Mouse (Mus musculus) layer of hippocampus, postnatal 25 days (tissue): Measurements from ENCODE around the gene Hes7. TPM values are rescaled to one million over a fixed set of nuclear protein-coding genes. Genes with fewer than 3 reads are reported as not detected.
A peak's percentile ranks its signal among the peaks of the same experiment; 100 is the strongest.

Experiments
- DNase-seq, 2 experiments: peaks; one replicate each; pipeline ENCODE4 v3.0.0; 2022; ENCODE audit warnings: mixed read lengths in 2 of 2, low spot score in 1 of 2; ENCODE audit errors: extremely low spot score in 1 of 2
- total RNA-seq, 2 experiments: library from RNA; stranded (reverse); gene quantifications; 2 replicates each; pipeline ENCODE4 v1.2.3; 2021

The Hes7 gene
- total RNA-seq, 2 experiments from 2014 or later, result 0.80 to 0.96 TPM

DNA sequence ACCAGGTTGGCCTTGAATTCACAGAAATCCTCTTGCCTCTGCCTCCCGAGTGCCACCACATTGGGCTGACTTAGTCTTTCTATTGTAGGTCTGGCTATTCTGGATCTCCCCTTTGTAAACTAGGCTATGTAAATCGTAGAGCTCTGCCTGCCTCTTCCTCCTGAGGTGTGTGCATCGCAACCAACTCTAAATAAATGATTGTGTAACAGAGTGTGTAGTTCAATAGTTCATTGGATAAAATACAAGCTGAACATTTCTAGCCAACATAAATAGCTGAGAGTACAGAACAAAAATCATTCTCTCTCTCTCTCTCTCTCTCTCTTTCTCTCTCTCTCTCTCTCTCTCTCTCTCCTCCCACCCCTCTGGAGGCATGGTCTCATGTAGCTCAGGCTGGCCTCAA, 5.6 kb upstream of the Hes7 start:
- no peak for DNase-seq

- DNase-seq, result no peak
Observed at GRCm38 (mm10) chr11:69116843-69117242, 3.4 kb upstream of the Hes7 start.

DNA sequence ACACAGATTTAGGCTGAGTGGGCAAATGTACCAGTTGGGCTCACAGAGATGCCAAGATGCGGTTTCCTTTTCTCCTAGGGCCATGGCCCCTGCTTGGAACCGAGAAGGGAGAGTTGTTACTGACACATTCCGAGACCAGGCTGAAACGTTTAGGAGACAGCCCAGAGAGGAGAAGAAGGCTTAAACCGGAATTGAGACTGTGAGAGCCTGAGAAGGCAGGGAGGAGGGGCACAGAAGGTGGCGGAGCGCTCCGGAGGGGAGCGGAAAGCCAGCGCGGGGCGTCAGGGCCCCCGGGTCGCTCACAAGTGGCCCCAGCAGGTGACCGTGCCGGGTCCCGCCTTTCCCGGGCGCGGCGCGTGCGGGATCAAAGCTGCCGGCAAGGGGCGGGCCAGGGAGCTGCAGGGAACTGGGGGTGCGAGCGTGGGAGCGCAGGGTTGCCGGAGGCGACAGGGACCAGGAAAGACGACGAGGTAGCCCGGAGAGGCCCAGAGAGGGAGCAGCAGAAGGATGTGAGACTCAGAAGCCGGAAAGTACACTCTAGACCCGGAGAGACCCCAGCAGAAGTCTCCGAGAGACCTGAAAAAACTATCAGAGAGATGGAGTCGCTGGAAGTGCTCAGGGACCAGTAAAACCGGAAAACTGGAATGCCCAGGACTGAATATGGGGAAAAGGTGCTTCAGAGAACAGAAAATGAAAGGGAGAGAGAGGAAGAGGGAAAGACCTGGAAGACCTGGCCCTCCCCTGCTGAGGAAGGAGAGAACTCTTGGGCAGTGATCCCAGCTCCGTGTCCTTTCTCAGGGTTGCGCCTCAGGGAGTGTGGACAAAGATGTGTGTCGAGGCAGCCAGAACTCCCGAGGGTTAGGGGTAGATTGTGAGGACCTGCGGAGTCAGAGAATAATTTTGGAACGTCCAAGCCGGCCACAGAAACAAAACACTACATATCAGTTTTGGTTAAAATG, 2.2 kb upstream of the Hes7 start:
- peak in 1 of 2 experiments; percentile 48 for DNase-seq

DNA sequence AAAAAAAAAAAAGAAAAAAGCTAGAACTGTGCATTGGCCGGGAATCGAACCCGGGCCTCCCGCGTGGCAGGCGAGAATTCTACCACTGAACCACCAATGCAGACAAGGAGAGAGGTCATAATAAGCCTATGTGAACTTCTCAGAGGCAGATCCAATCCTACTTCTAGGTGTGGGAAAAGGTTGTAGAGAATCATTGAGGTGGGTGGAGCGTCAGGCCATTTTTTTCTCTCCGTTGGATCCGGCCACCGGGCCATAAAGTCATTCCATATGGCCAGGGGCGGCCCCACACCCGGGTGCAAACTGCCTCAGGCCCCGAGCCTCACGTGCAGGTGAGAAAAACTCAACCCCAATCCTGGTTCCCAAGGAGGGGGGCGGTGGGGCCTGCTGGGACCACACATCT, 1.4 kb upstream of the Hes7 start:
- DNase-seq, result peak; percentile 85 to 96

- no peak for DNase-seq
Observed at GRCm38 (mm10) chr11:69119446-69120155, 603 bp upstream of the Hes7 start.

- DNase-seq, result no peak
Observed at GRCm38 (mm10) chr11:69121001-69121740, 967 bp downstream of the Hes7 start.

DNA sequence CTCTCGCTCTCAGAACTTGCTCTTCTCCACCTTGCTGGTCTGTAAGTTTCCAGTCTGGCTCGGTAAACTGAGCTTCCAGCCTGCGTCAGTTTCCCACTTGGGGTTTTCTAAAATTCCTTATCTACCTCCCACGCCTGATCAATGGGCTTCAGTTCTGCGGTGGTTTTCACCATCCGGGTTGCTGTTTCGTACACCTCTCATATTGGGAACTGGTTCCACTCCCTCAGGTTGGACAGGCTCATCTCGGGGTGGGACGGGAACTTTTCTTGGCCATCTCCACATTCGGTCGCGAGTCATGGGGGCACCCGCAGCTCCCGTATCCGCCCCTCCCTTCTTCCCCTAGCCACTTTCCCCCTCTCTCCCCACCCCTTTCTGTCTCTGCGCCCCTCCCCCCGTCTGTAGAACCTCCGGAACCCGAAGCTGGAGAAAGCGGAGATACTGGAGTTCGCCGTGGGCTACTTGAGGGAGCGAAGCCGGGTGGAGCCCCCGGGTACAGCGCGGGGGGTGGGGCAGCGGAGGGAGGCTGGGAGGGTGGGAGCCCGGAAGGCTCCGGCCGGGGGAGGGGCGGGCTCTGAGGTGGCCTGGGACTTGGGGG, 1.6 kb downstream of the Hes7 start:
- DNase-seq, result peak in 1 of 2 experiments; percentile 52

- peak; percentile 78 to 89 for DNase-seq
Observed at GRCm38 (mm10) chr11:69122336-69122951, 2.2 kb downstream of the Hes7 start, which contains the start of gene 9130213A22Rik. TSS of gene 9130213A22Rik (minus strand) at chr11:69122589.

- peak; percentile 93 to 95 for DNase-seq
Observed at GRCm38 (mm10) chr11:69123056-69123692, 3.0 kb downstream of the Hes7 start.

DNA sequence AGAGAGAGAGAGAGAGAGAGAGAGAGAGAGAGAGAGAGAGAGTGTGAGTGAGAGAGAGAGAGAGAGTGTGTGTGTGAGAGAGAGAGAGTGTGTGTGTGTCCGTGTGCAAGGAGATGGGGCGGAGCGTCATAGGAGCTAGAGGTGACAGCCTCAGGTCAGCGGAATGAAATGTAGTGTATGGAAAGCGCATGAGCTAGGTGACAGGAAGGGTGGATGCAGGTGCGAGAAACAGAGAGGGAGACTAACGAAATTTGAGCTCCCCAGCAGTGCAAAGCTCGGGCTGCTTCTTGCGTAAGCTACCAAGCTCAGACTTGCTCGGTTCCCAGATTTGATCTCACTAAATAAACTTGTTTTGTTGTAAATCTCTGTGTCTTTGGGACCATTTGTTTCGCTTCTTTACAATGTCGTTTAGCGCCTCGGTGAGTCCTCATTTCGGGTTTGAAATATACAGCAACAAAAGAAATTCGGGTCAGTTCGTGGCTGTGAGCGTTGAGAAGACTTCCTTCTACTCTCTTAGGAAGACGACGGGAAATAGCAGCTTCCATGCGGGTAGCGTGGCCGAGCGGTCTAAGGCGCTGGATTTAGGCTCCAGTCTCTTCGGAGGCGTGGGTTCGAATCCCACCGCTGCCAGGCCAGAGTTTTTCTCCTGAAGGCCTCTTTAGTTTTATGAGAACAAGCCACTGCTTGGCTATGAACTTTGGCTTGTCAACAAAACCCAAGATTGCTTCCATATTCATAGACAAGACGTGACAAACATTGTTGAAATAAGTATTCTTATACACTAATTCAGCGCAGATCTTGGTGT, 3.7 kb downstream of the Hes7 start:
- DNase-seq, result peak; percentile 95 to 97

GRCm38 (mm10) chr11:69124498-69124847, 4.3 kb downstream of the Hes7 start:
- peak in 1 of 2 experiments; percentile 74 for DNase-seq

GRCm38 (mm10) chr11:69125041-69125851, 5.0 kb downstream of the Hes7 start:
- DNase-seq, result peak; percentile 70 to 79

DNA sequence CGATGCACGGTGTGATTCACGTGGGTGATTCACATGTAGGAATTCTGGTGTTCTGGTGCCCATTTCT, 5.5 kb downstream of the Hes7 start, which contains the start of gene Aloxe3:
Aloxe3 (plus strand) TSS at position 45 of the 67 bp plus-strand sequence.
- DNase-seq, result no peak

- no peak for DNase-seq
Observed at GRCm38 (mm10) chr11:69125919-69126705, 5.9 kb downstream of the Hes7 start.

- DNase-seq, result no peak
Observed at GRCm38 (mm10) chr11:69126706-69127095, 6.5 kb downstream of the Hes7 start.

DNA sequence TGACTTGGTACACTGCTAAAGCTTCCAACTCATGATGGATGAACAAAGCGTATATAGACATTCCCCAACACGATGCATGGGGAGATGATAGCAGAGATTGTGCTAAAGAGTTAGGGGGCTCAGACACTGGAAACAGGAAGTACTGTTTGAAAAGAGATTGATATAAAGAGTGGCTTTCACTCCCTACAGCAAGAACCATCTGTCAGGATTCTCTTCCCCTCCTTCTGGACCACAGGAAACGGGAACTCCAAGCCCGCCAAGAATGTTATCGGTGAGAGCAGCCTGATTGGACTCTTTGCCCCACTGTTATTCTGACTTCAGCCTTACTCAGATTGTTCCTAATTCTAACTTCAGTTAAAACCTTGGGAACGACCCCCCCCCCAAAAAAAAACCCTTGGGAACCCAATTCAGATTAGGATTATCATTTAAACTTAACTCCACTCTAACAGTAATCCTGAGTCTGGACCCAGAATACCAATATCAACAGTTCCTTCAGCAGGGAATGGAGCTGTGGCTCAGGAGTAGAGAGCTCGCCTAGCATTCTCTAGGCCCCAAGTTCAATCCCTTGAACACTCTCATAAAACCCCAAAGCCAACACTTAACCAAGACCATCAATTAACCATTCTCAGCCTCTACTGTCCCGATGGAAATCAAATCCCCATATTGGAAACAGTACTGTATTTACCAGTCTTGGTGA, 8.4 kb downstream of the Hes7 start:
- DNase-seq, result no peak

DNA sequence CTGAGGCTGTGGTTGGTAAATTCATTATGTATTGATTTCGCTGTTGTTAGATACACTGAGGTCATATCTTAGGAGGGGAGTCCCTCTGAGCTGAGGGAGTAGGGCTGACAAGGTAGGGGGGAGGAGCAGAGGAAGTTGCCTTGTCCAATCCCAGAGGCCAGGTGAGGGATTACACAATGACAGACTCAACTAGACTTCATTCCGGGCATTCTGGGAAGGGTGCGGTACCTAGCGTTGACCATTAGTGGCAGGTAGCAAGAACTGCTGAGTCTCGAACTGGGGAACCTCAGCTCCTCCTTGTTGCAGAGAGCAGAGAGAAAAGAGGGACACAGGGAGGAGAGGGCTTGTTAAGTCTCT, 13.3 kb downstream of the Hes7 start:
- DNase-seq, result no peak
